Mouse (Mus musculus): Measurements from ENCODE around the gene Uvrag.

Uvrag gene

GRCm38 (mm10) chr7:99164873-99165410 lies 24.0 kb upstream of the Uvrag start:
- DNase-seq, result no peak

- DNase-seq, result no peak
Observed at GRCm38 (mm10) chr7:99162462-99162861, 21.5 kb upstream of the Uvrag start.

GRCm38 (mm10) chr7:99161961-99162360 lies 21.0 kb upstream of the Uvrag start:
- DNase-seq, result no peak

GRCm38 (mm10) chr7:99161529-99161928 lies 20.6 kb upstream of the Uvrag start:
- no peak for DNase-seq

- no peak for DNase-seq
Observed at GRCm38 (mm10) chr7:99160995-99161394, 20.1 kb upstream of the Uvrag start.

GRCm38 (mm10) chr7:99159446-99159845 lies 18.5 kb upstream of the Uvrag start:
- no peak for DNase-seq

- DNase-seq, result no peak
Observed at GRCm38 (mm10) chr7:99158904-99159303, 18.0 kb upstream of the Uvrag start.

GRCm38 (mm10) chr7:99158011-99158410 lies 17.1 kb upstream of the Uvrag start:
- DNase-seq, result no peak

GRCm38 (mm10) chr7:99156737-99157136 lies 15.8 kb upstream of the Uvrag start:
- no peak for DNase-seq

- DNase-seq, result peak; percentile 60
Observed at GRCm38 (mm10) chr7:99155311-99156289, 14.7 kb upstream of the Uvrag start.

GRCm38 (mm10) chr7:99154648-99155151 lies 13.8 kb upstream of the Uvrag start:
- peak; percentile 26 for DNase-seq

- no peak for DNase-seq
Observed at GRCm38 (mm10) chr7:99153686-99154202, 12.8 kb upstream of the Uvrag start.

- no peak for DNase-seq
Observed at GRCm38 (mm10) chr7:99152756-99153155, 11.8 kb upstream of the Uvrag start.

- DNase-seq, result peak; percentile 98
Observed at GRCm38 (mm10) chr7:99151342-99151741, 10.4 kb upstream of the Uvrag start.

- no peak for DNase-seq
Observed at GRCm38 (mm10) chr7:99149017-99149416, 8.1 kb upstream of the Uvrag start.

GRCm38 (mm10) chr7:99147494-99147893 lies 6.6 kb upstream of the Uvrag start:
- DNase-seq, result no peak

- DNase-seq, result no peak
Observed at GRCm38 (mm10) chr7:99146906-99147305, 6.0 kb upstream of the Uvrag start.

GRCm38 (mm10) chr7:99146011-99146410 lies 5.1 kb upstream of the Uvrag start:
- DNase-seq, result peak; percentile 36

- DNase-seq, result no peak
Observed at GRCm38 (mm10) chr7:99144616-99145015, 3.7 kb upstream of the Uvrag start.

- no peak for DNase-seq
Observed at GRCm38 (mm10) chr7:99143244-99143643, 2.3 kb upstream of the Uvrag start.

- DNase-seq, result no peak
Observed at GRCm38 (mm10) chr7:99141919-99142606, 1.1 kb upstream of the Uvrag start.

GRCm38 (mm10) chr7:99140511-99140910 lies 430 bp downstream of the Uvrag start:
- DNase-seq, result peak; percentile 53

- DNase-seq, result peak; percentile 32
Observed at GRCm38 (mm10) chr7:99139841-99140491, 975 bp downstream of the Uvrag start.

Data from lung, postnatal 10 days (tissue).